Mouse (Mus musculus) spleen, adult 12 weeks (tissue): ENCODE measurements around the gene Isca2.

Experiments used
- DNase-seq: peaks from one replicate; pipeline ENCODE4 v3.0.0; 2022; ENCODE audit warnings: low spot score

Gene Isca2

GRCm38 (mm10) chr12:84773476-84773875 is 425 bp downstream of the Isca2 start:
- DNase-seq: no peak

GRCm38 (mm10) chr12:84774376-84774775 is 1.3 kb downstream of the Isca2 start:
- DNase-seq: peak; percentile 44

GRCm38 (mm10) chr12:84776229-84776628 is 3.2 kb downstream of the Isca2 start:
- DNase-seq: no peak

- peak; percentile 80 for DNase-seq
Measured at GRCm38 (mm10) chr12:84784604-84785381, 11.7 kb downstream of the Isca2 start.

GRCm38 (mm10) chr12:84786091-84786490 is 13.0 kb downstream of the Isca2 start:
- DNase-seq: no peak

- DNase-seq: no peak
Measured at GRCm38 (mm10) chr12:84790853-84791252, 17.8 kb downstream of the Isca2 start.

GRCm38 (mm10) chr12:84792629-84793028 is 19.6 kb downstream of the Isca2 start:
- DNase-seq: no peak

- no peak for DNase-seq
Measured at GRCm38 (mm10) chr12:84794647-84795046, 21.6 kb downstream of the Isca2 start.

- DNase-seq: peak; percentile 15
Measured at GRCm38 (mm10) chr12:84799086-84799485, 26.0 kb downstream of the Isca2 start.

- no peak for DNase-seq
Measured at GRCm38 (mm10) chr12:84800419-84800818, 27.4 kb downstream of the Isca2 start.

GRCm38 (mm10) chr12:84801532-84802110 is 28.6 kb downstream of the Isca2 start:
- no peak for DNase-seq

- no peak for DNase-seq
Measured at GRCm38 (mm10) chr12:84802625-84803024, 29.6 kb downstream of the Isca2 start.

- no peak for DNase-seq
Measured at GRCm38 (mm10) chr12:84805228-84805842, 32.3 kb downstream of the Isca2 start.

GRCm38 (mm10) chr12:84806010-84806409 is 33.0 kb downstream of the Isca2 start:
- DNase-seq: no peak

- DNase-seq: no peak
Measured at GRCm38 (mm10) chr12:84806726-84807125, 33.7 kb downstream of the Isca2 start.

GRCm38 (mm10) chr12:84807351-84807750 is 34.3 kb downstream of the Isca2 start:
- no peak for DNase-seq

GRCm38 (mm10) chr12:84809033-84809432 is 36.0 kb downstream of the Isca2 start:
- no peak for DNase-seq

GRCm38 (mm10) chr12:84810810-84811209 is 37.8 kb downstream of the Isca2 start:
- no peak for DNase-seq

- no peak for DNase-seq
Measured at GRCm38 (mm10) chr12:84811510-84811909, 38.5 kb downstream of the Isca2 start.

GRCm38 (mm10) chr12:84812004-84812403 is 39.0 kb downstream of the Isca2 start:
- no peak for DNase-seq

- DNase-seq: no peak
Measured at GRCm38 (mm10) chr12:84813773-84814172, 40.7 kb downstream of the Isca2 start.

- DNase-seq: no peak
Measured at GRCm38 (mm10) chr12:84814663-84815325, 41.7 kb downstream of the Isca2 start.

- no peak for DNase-seq
Measured at GRCm38 (mm10) chr12:84818496-84818895, 45.4 kb downstream of the Isca2 start.
